Mouse (Mus musculus) brain, adult 2 months (tissue): ENCODE data around the gene Btbd35f17.
"Not testable (repeated sequence)": the region's sequence is repeated elsewhere in the genome, so short reads cannot be mapped to it uniquely, and the experiment has no call there.

ENCODE experiments used
- DNase-seq: peaks from one replicate; pipeline ENCODE4 v3.0.0; 2011; ENCODE audit warnings: low read depth, low spot score

The Btbd35f17 gene

GRCm38 (mm10) chrX:4370336-4370735 lies at the start of gene Btbd35f17:
Btbd35f17 (plus strand) TSS chrX:4370636.
- not testable (repeated sequence) for DNase-seq
